Mouse (Mus musculus) spleen, adult 12 weeks (tissue): ENCODE data around the gene Thpo.

ENCODE experiments used
- DNase-seq: peaks from one replicate; pipeline ENCODE4 v3.0.0; 2022; ENCODE audit warnings: low spot score

The Thpo gene

GRCm38 (mm10) chr16:20733731-20734730 is at the start of gene Thpo:
TSS of gene Thpo (minus strand) at chr16:20734511.
- DNase-seq: no peak

- DNase-seq: no peak
Observed at GRCm38 (mm10) chr16:20783891-20784290, 49.6 kb upstream of the Thpo start.

DNA sequence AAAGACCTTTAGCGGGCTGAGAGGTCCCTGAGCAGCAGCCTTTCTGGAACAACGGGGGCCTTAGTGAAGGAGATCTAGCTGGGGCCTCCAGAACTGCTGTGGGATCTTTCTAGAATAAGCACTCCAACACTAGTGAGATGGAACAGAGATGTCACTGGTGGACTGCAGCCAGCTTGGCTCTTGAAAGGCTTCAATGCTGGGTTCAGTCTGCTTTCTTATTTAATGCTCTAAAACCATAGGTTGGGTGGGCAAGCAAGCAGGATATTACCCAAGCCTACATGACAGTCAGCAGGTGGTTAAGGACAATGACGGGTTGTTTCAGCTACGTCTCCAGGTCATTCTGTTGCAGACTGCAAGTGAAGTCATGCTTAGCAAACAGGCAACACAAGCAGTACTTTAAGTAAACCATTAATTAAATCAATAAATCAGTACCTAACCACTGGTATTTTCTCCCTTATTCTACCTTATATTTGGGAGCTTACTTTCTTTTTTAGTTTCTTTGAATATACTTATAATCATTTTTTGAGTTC is 46.9 kb upstream of the Thpo start:
- DNase-seq: no peak

DNA sequence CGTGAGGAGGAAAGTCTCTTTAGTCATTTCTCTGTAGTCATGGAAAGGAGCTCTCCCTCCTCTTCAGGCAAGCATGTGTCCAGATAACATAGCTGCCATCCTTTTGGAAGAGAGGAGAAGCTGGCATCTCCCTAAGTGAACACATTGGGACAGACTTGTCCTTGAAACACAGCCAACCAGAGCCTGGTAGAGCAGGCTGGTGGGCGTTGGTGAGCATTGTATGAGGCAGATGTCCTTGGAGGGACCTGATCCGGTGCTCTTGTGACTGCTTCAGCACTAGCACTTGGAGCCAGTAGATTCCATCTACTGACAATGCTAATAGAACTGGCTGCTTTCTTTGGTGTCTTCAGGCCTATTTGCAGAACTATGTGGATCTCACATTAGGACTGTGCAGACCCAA is 45.5 kb upstream of the Thpo start:
- no peak for DNase-seq

GRCm38 (mm10) chr16:20775021-20775420 is 40.7 kb upstream of the Thpo start:
- no peak for DNase-seq

GRCm38 (mm10) chr16:20765244-20765643 is 30.9 kb upstream of the Thpo start:
- DNase-seq: peak; percentile 25

- no peak for DNase-seq
Observed at GRCm38 (mm10) chr16:20761681-20762080, 27.4 kb upstream of the Thpo start.

- no peak for DNase-seq
Observed at GRCm38 (mm10) chr16:20757385-20757784, 23.1 kb upstream of the Thpo start.

GRCm38 (mm10) chr16:20756052-20756451 is 21.7 kb upstream of the Thpo start:
- no peak for DNase-seq

- no peak for DNase-seq
Observed at GRCm38 (mm10) chr16:20750518-20750917, 16.2 kb upstream of the Thpo start.

GRCm38 (mm10) chr16:20746641-20747040 is 12.3 kb upstream of the Thpo start:
- DNase-seq: no peak

GRCm38 (mm10) chr16:20739845-20740244 is 5.5 kb upstream of the Thpo start:
- no peak for DNase-seq

DNA sequence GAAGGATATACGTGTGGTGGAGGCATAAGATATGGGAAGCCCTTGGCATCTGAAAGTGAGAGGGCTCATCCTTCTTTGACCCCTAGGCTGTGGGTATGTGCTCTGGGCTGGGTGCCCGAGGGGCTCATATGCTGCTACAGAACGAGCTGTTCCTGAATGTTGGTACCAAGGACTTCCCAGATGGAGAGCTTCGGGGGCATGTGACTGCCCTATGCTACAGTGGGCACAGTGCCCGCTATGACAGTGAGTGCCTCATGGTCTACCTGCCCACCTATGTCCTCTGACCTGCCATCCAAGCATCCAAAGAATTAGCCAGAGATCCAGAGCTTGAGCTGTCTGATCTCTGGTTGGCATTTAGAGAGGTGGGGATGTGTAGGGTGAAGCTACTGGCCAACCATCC is 2.5 kb upstream of the Thpo start:
- DNase-seq: no peak

- no peak for DNase-seq
Observed at GRCm38 (mm10) chr16:20736168-20736567, 1.9 kb upstream of the Thpo start.

GRCm38 (mm10) chr16:20735651-20736050 is 1.3 kb upstream of the Thpo start:
- DNase-seq: no peak

DNA sequence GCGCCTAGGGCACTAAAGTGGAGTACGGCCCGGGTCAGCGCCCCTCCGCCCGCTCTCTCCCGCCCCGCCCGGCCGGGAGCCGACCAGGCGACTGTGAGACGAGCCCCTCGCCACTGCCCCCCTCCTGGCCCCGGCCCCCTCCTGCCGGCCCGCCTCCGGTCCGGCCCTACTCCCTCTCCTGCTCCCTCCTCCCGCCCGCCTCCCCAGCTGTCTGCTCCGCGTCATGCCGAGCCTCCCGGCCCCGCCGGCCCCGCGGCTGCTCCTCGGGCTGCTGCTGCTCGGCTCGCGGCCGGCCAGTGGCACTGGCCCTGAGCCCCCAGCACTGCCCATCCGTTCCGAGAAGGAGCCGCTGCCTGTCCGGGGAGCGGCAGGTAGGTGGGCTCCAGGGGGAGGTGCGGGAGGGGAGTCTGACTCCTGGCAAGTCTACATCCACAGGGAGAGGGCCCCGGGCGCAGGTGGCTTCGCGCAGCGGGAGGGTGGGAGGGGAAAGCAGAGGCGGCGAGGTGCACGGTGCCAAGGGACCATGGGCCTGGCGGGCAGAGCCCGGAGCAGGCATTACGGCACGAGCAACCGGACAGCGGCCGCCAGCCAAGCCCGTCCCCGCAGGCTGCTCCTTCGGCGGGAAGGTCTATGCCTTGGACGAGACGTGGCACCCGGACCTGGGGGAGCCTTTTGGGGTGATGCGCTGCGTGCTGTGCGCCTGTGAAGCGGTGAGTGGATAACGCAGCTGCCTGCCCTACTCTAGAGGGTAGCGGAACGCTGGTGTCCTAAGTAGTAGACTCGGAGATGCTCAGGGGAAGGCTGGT is 1.2 kb downstream of the Thpo start, which contains the start of gene Chrd:
Gene Chrd (plus strand): TSS at position 203 of the 806 bp plus-strand sequence.
- DNase-seq: no peak

DNA sequence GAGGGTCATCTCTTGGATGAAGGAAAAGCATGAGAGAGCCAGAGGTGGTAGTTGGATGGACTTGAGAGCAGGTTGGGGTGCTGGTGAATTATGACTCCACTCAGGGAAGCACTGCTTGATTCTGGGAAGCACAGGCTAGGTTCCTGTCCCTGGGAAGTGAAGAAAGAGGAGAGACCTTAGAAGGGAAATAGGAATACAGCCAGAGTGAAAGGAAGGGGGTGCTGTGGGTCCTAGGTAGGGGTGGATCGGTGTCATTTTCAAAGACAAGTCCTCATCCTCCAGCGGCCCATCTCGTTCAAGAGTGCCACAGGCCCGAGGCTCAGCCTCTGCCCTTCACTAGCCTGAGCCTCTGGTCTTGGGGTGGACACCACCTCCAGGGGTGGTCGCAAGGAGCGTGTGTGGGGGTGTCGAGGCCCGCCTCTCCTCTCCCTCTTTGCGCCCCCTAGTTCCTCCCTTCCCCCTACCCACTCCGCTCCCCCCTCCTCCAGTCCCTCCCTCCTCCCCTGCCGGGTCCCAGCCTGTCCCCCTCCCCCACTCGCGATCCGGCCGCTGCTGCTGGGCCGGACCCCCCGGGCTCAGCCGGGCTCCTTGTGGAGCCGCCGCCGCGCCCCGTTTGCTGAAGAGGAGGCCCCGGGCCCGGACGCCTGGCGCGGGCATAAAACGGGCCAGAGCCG is 1.9 kb downstream of the Thpo start:
- DNase-seq: no peak

DNA sequence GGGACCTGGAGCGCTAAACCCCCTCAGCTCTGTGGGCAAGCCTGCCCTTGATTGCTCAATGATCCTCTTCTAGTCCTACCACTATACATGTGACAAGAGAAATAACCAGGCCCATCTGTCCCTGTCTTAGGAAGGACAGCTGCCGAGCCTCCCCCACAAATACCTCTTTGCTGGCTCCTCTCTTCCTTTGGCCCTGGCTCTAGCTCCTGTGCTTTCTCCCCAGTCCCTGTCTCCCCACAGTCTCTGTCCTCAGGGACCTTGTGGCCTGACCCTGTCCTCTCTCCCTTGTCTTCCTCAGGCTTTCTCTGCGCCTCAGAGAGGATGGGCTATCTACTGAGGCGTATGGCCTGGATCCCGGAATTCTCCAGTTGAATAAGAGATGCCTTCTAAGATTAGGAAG is 2.6 kb downstream of the Thpo start:
- DNase-seq: no peak

DNA sequence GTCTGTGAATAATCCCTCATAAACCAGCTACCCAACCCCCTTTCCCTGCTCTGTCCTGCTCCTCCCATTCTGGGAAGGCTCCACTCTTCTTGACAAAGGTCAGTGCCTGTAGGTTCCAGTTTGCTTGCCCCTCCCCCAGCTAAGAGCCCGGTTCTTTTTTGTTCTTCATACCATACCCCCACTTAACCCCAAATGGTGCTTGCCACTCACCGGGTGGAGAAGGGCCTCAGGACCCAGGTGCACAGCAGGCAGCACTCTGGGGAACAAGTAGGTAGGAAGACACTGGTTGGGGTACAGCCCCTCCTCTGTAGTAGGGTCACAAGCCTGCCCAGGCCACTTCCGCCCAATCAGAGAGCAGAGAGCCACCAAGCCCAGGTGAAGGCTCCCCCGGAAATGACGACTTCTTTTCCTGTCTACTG is 4.0 kb downstream of the Thpo start:
- no peak for DNase-seq

GRCm38 (mm10) chr16:20726384-20726783 is 7.9 kb downstream of the Thpo start:
- DNase-seq: no peak

GRCm38 (mm10) chr16:20725750-20726149 is 8.6 kb downstream of the Thpo start:
- no peak for DNase-seq

GRCm38 (mm10) chr16:20725321-20725720 is 9.0 kb downstream of the Thpo start:
- DNase-seq: no peak
